In the genomic region with DNA sequence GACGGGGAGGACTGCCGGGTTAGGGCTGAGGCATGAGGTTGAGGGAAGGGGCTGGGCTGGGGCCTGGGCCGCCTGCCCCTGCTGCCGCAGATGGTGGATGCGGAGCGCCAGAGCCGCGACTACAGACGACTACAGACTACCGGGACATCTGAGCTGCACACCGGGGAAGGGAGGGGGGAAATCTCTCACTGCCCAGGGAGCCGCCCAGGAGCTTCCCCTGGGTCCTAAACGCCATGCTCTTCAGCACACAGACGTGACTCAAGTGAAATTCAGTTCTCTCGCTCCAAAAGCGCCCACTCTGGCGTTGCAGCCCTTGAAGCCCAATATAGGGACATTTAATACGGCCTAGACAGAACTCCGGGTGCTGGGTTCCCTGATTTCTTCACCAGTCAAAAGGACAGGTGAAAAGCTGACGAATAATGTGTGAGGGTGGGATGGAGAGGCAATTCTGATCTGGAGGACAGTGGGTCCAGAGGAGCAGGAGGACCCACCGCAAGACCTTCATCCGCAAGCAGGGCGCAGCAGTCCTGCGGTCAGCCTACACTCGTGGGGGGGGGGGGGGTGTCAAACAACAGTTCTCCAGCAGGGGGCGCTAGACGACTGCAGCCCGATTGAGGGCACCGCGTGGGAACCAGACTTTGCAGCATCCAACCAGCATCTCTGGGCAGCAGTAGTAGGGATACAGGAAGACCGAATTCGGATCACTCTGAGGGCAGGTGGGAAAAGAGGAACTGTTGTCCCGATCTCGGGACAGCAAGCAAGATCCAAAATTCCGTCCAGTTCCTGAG, we compare ENCODE assay signal across 8 mouse cellular contexts. TPM values are rescaled to one million over a fixed set of nuclear protein-coding genes. Genes with fewer than 3 reads are reported as not detected.
DNase-seq lines count a peak whose midpoint lies in the region; ATAC-seq and TF ChIP-seq lines count a peak whose summit lies in the region.

A gene (minus strand): TSS at position 136 of the 788 bp plus-strand sequence.

- H3K4me3 ChIP-seq in spleen, adult 2 months (ENCODE audit: extremely low read depth, insufficient read depth, insufficient read length), result peak within 1 kb of the TSS; percentile 6; the same call in 1 of the 2 replicates
- peak within 1 kb of the TSS; percentile 18 for H3K4me3 ChIP-seq in embryonic facial prominence, embryonic 12.5 days
- H3K4me3 ChIP-seq in hindbrain, embryonic 10.5 days, result peak within 1 kb of the TSS; percentile 31

- ATAC-seq in embryonic facial prominence, embryonic 12.5 days (ENCODE audit: insufficient number of reproducible peaks, insufficient read depth, low FRiP score, low TSS enrichment), result no peak
- peak; percentile 47 for ATAC-seq in monocyte, adult 5-6 weeks (replicated peaks; ENCODE audit: insufficient number of reproducible peaks, low FRiP score, low TSS enrichment, poor library complexity, severe bottlenecking)

- H3K27me3 ChIP-seq in spleen, adult 2 months (ENCODE audit: control insufficient read depth, insufficient read depth, low read length), result peaks cover 20% of the 10 kb centered on the region
- H3K27me3 ChIP-seq in embryonic facial prominence, embryonic 12.5 days, result peaks cover 92% of the 10 kb centered on the region
- peaks cover 94% of the 10 kb centered on the region for H3K27me3 ChIP-seq in hindbrain, embryonic 10.5 days (ENCODE audit: insufficient read depth, poor library complexity, severe bottlenecking)

- no peaks in the 10 kb centered on the region for H3K4me1 ChIP-seq in spleen, adult 2 months (ENCODE audit: control insufficient read depth, insufficient read depth, insufficient read length)
- peaks cover 8% of the 10 kb centered on the region for H3K4me1 ChIP-seq in embryonic facial prominence, embryonic 12.5 days
- H3K4me1 ChIP-seq in hindbrain, embryonic 10.5 days (replicated peaks), result peaks cover 51% of the 10 kb centered on the region

- no peaks in the 10 kb centered on the region for H3K36me3 ChIP-seq in spleen, adult 2 months (ENCODE audit: control insufficient read depth, insufficient read depth, low read length)
- H3K36me3 ChIP-seq in embryonic facial prominence, embryonic 12.5 days, result no peaks in the 10 kb centered on the region
- no peaks in the 10 kb centered on the region for H3K36me3 ChIP-seq in hindbrain, embryonic 10.5 days

- DNase-seq in spleen, adult 2 months (ENCODE audit: low read depth in 1 of 2, low spot score in 2 of 2), result peak in 1 of 2 experiments; percentile 9
- no peak for DNase-seq in spleen, adult 12 weeks (ENCODE audit: low spot score)
- DNase-seq in adrenal gland, postnatal 36 days, result peak; percentile 70 to 80
- DNase-seq in hindbrain, embryonic 10.5 days (ENCODE audit: low spot score), result peak; percentile 89
- peak; percentile 72 for DNase-seq in liver
- peak; percentile 52 for DNase-seq in yolk sac, embryonic 10.5 days (ENCODE audit: low spot score)

- H3K4me2 ChIP-seq in embryonic facial prominence, embryonic 12.5 days (replicated peaks), result peak within 1 kb of the TSS; percentile 29

- H3K9ac ChIP-seq in embryonic facial prominence, embryonic 12.5 days, result peak within 1 kb of the TSS; percentile 29; the same call in 1 of the 2 replicates

- no peak within 1 kb of the TSS for H3K27ac ChIP-seq in spleen, adult 2 months (ENCODE audit: insufficient read depth, low read length)
- no peak within 1 kb of the TSS for H3K27ac ChIP-seq in embryonic facial prominence, embryonic 12.5 days
- 0 out of 2 replicates have a peak within 1 kb of the TSS, but pooled peaks have one; percentile 5 for H3K27ac ChIP-seq in hindbrain, embryonic 10.5 days

- TF ChIP-seq CTCF in spleen, adult 2 months (IDR thresholded peaks at IDR 0.05; ENCODE audit: extremely low read depth, insufficient read depth, insufficient read length, insufficient replicate concordance), result peak; percentile 84; the same call in 1 of the 2 replicates

- no peak for TF ChIP-seq POLR2A in spleen, adult 2 months (IDR thresholded peaks at IDR 0.05; ENCODE audit: low read depth, low read length)

- no peaks in the 10 kb centered on the region for H3K9me3 ChIP-seq in embryonic facial prominence, embryonic 12.5 days
- no peaks in the 10 kb centered on the region for H3K9me3 ChIP-seq in hindbrain, embryonic 10.5 days

- WGBS in spleen, adult 2 months, result 5% methylated on average over 35 of the region's 35 CpGs
- WGBS in embryonic facial prominence, embryonic 12.5 days, result 6% methylated on average over 35 of the region's 35 CpGs
- WGBS in hindbrain, embryonic 10.5 days, result 5% methylated on average over 35 of the region's 35 CpGs

RNA-seq across cellular contexts. Expression of the gene that starts here (rescaled TPM):
- 2.0 TPM in 2 replicates for polyA plus RNA-seq in spleen, adult 2 months (2012; rRNA removed)
- under 1 TPM; 0.40 to 0.49 TPM for total RNA-seq in adrenal gland, postnatal 36 days (2021)
- polyA plus RNA-seq in embryonic facial prominence, embryonic 12.5 days (2016; fragmentation: Nextera tagmentation; extraction: Ambion mirVana), result 0.10 and 0.32 TPM in 2 replicates
- polyA plus RNA-seq in hindbrain, embryonic 10.5 days (2016; fragmentation: Nextera tagmentation; extraction: Ambion mirVana), result 0.10 TPM in 1 of 2 replicates, not detected in the other
- not detected in 3 replicates for total RNA-seq in monocyte, adult 5-6 weeks (2017)

Comparison
In these comparisons a context has a peak if more than half of its experiments do, and no peak if none do; other contexts are left out.
1. Peak in DNase-seq in adrenal gland, postnatal 36 days; RNA of the gene not detected or under 1 TPM.
2. Peak in DNase-seq, H3K4me3 ChIP-seq and H3K27ac ChIP-seq in hindbrain, embryonic 10.5 days; RNA of the gene not detected or under 1 TPM.
3. Peak in ATAC-seq in monocyte, adult 5-6 weeks; RNA of the gene not detected or under 1 TPM.